Mouse (Mus musculus): ENCODE results near the gene Txk.

Gene Txk

GRCm38 (mm10) chr5:72750226-72750625 lies 2.4 kb downstream of the Txk start:
- no peak for DNase-seq

DNA sequence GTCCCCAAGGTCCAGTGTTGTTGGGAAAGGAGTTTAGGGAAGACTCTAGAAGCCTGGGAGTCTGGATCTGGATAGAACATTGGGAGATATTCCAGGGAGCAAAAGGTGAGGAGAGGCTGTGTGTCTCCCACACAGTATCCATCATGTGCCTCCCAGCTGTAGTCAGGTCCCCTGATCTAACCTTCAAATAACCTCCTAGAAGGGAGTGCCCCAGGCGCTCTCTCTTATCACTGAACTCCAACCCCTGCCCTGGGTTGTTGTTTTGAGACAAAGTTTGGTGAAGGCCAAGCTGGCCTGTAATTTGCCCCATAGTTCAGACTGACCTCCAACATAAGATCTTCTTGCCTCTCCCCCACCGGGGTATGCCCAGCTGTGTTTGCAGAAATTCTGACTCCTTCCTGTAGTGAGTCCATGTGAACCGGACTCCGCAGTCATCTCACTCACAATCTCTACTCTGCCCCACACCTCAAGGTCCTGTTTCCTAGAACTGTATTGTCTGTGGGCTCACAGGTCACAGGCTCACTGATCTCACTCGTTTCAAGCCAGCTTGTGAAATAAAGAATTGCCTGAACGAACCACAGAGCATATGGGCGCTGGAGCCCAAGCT lies 3.8 kb downstream of the Txk start:
- DNase-seq, result no peak

DNA sequence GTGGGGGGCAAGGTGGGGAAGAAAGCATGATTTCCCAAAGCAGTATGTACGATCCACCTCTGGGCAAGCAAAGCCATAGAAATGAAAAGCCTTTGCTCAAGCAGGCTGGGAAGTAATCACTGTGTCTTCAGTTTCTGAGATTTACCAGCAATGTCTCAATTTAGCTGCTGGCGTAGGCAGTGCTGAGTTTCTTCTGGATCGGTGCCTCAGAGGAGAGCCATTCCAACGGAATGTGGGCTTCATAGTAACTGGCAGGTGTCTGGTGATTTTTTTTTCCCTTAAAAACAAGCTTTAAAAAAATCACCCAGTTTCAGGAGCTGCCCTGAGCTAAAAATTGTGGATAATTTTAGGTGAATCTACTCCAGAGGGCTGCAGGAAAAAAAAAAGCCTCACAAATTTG lies 5.2 kb downstream of the Txk start:
- no peak for DNase-seq

- no peak for DNase-seq
These were observed 6.1 kb downstream of the Txk start for GRCm38 (mm10) chr5:72746461-72746860.

DNA sequence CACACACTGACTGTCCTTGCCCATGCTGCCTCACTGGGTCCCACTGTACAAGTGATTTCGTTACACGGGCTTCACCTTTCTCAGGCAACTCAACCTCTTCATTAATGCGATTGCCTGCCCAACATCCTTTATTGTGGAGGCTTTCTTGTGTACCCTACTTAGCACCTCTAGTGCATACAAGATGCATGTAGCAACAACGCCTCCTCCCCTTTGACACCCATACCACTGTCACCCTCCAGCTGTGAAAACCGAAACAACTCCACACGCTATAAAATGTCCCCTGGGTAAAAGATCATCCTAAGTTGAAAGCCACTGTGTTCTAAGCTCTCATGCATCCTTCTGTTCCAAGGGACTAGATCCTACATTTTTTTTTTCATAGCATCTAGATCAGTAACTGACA lies 9.5 kb downstream of the Txk start:
- no peak for DNase-seq

DNA sequence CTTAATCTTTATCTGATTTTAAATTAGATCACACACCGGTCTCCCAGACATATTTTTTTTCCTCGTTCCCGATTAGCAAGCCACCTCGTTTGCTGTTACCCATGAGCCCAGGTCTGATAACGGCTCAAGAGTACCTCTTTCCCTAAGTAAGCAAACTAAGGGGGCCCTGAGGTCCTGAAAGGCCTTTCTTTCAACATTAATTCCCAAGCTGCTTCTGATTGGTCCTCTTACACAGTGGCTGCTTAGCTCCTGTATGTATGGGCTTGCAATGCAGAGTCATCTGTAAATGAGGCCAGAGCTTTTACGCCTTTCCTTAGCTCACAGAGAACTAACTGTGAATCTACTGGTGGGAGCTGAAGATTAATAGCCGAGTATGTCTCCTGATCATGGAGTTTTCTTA lies 15.7 kb downstream of the Txk start:
- no peak for DNase-seq

DNA sequence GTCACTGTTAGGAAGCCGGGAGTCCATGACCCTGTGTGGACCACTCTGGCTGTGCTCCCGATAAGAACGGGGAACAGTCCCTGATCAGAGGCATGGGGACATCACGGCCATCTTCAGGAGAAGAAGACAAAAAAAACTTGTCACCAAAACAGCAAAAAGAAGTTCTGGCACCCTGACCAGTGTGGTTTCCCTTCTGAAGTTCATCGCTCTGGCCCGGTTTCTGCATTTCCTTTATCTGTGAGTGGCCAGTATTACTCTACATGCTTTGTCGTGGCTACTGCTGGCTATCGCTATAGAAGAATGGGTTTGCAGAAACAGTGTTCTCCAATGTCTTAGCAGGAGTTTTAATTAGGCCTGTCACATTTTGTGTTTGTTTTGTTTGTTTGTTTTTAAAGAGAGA lies 16.1 kb downstream of the Txk start:
- DNase-seq, result no peak

DNA sequence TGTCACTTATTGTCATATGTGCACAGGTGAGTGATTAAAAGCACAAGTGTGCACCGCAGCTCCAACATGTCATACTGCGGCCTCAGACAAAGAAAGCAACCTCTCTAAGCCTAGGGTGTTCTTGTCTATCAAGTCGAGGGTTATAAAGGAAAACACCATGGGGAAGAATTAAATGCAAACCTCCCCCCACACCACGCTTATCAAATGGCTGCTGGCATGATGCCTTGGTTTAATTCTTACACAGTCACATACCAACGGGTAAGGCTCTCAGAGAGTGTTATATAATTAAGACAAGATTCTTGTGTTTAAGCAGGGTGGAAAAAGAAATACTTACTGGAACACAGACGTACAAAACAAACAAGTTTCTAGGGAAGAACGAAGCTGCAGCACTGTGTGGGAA lies 16.8 kb downstream of the Txk start:
- DNase-seq, result no peak

DNA sequence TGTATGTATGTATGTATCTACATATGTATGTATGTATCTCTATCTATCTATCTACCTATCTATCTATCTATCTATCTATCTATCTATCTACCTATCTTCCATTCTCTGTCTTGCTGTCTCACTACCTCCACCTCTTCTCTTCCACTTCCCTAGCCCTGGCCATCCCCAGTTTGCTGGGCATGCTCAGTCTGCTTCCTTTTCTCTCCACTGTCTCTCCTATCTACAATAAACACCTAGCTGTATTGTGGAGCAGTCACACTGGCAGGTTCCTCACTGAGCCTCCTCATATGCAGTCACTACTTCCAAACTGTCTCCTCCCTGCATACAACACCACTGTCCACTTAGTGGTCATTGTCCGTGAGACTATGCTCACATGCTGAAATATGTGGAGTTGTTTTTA lies 19.7 kb downstream of the Txk start:
- no peak for DNase-seq

- DNase-seq, result no peak
These were observed 27.2 kb downstream of the Txk start for GRCm38 (mm10) chr5:72725404-72725803.

DNA sequence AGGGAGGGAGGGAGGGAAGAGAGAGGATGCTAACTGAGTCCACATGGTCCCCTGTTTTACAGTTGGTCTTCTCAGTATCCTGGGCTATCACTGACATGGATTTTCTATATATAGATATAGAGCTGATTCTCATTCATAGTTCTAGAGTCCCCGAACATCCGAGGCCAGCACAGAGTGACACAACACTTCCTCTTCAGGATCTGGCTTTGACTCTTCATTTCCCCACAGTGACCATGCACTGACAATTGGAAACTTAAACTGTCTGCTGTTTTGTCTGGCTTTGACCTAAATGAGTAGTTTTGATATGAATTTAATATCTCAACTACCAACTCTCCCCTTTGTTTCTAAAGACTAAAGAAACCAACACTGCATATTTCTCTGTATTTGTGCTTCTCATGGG lies 29.1 kb downstream of the Txk start:
- no peak for DNase-seq

DNA sequence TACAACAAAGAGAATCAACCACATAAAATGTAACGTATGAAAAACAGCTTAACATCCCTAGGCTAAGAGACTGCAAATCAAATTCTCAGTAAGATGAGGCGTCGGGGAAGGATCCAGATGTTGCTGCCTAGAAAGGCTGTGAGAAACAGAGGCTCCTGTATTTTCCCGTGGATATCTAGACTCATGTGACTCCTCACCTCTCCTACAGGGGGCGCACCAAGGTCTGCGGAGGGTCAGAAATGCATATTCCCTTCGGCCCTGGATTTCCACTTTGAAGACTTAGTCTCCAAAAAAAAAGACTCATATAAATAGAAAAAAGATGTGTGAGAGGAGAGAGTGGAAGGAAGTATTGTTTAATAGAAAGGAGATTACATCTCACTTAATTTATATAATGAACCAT lies 32.0 kb downstream of the Txk start:
- no peak for DNase-seq

- peak; percentile 75 for DNase-seq
These were observed 41.9 kb downstream of the Txk start for GRCm38 (mm10) chr5:72710572-72711278.

DNA sequence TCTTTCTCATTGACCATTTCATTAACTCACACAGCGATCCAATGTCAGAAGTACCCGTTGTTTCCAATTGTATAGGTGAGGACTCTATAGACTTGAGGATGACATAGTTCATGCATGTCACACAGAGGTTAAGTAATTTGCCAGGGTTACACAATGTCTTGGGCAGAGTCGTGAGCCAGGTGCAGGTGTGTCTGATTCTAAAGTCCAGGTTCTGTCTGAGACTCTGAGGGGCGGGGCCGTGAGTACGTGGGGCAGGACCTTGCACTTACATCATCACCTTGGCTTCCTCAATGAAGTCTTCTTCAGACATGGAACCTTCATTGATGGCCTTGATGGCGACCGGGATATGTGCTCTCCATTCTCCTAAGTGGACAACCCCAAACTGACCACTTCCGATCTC lies 42.6 kb downstream of the Txk start:
- no peak for DNase-seq

DNA sequence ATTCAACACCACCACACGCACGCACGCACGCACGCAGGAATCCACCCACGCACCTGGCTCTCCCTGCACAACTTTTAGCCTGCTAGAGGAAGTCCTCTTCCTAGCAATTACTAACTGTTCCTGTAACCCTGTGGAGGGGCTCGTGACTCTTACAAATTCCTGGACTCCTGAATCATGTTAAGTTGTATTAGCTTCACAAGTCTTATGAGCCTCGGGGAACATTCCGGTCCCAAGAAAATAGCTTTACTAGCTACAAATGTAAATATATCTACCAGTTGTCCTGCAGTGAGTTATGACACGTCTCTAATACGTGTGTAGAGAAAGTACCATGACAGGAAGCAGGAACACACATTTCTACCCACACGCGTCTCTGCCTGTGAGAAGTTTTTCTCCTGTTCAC lies 43.1 kb downstream of the Txk start:
- DNase-seq, result no peak

DNA sequence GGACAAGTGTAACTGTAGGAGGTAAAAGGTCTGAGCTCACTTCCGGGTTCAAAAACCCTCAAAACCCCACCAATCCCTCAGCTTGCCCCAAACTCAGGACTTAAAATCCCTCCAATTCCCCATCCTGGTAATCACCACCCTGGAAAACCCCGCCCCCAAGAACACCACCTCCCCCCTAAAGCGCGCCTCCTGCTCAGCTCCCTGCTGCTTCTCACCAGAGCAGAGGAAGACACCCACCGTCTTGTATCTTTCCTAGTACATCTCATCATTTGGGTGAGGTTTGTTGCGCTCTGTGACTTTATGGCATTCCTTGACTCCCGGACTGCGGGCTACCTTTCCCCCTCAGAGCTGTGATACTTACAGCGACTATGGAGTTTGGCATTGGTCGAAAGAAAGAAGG lies 45.9 kb downstream of the Txk start:
- DNase-seq, result no peak

GRCm38 (mm10) chr5:72706095-72706494 lies 46.5 kb downstream of the Txk start:
- DNase-seq, result peak; percentile 28

DNA sequence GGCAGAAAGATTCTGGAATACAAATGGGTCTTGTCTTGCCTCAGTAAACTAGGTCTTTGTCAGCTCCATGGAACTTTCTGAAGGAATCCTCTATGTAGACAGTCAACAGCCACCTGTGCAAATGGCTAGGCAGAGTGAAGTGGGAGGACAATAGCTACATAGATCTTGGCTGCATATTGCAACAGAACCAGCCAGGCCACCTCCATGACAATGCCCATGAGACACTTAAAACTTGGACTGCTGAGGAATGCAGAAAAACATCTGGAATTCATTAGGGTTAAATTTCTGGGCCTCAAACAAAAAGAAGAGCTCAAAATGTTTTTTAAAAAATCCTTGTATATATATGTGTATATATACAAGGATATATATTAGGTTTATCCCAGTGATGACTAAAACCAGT lies 50.4 kb downstream of the Txk start:
- no peak for DNase-seq

DNA sequence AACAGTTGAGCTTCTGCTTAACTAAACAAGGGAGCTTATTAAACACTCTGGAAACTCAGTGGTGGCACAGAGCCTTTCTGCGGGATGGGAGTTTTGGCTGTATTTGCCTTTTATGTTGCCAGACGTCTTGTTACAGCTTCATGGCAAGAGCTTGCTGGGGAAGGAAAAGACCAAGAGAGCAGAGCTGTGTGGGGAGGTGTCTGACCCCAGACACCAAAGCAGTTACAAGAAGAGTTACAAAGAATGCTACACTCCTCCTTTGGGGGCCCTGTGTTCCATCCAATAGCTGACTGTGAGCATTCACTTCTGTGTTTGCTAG lies 53.1 kb downstream of the Txk start:
- no peak for DNase-seq

- no peak for DNase-seq
These were observed 53.6 kb downstream of the Txk start for GRCm38 (mm10) chr5:72698818-72699499.

DNA sequence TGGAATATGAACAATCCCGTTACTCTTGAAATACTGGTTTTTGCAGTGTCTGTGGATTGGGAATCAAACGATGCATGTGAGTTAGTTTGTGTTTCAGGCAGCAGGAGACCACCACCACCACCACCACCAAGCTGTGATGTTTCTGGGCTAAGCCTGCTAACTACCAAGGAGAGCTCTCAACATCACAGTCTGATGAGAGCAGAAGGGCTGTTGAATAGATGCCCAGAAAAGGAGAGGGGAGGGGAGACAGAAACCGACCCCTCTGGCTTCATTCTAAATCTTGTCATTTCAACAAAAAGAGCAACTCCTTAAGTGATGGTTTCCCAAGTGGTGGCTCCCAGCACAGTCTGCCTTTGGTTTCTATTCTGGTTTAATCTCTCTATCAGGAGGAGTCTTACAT lies 54.2 kb downstream of the Txk start:
- DNase-seq, result no peak

- no peak for DNase-seq
These were observed 56.1 kb downstream of the Txk start for GRCm38 (mm10) chr5:72696491-72696890.

- DNase-seq, result no peak
These were observed 57.9 kb downstream of the Txk start for GRCm38 (mm10) chr5:72694684-72695083.

DNA sequence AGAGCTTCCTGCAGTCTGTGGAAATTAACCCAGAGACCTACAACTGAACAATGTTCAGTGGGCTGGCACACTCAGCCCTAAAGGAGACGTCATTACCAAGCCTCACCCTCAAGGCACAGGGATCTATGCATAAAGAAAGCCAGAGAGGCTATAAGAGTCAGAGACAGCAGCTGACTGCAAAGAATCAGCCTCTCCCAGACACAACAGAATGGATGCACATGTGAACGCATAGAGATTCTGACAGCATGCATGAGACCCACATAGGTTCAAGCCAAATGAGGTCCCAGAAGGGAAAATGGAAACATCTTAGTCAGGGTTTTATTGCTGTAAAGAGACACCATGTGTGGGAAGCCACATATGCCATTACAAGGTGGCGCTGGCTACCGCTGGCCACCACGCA lies 62.1 kb downstream of the Txk start:
- no peak for DNase-seq

DNA sequence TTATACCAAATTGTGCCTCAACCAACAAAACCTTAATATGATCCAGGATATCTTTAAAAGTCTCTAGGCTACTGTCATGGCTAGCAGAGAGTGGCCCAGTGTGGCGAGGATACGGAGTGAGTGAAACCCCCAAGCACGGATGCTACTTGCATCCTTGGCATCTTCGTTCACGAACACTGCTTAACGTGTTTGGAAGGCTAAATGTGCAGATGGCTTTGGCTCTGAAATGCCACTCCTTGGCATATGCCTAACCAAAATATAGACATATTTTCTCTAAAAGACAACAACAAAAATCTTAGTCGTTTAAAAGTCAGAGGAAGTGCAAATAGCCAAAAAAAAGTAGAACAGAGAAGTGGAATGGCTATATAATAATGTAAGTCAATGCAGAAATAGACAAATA lies 63.0 kb downstream of the Txk start:
- DNase-seq, result no peak
